Mouse (Mus musculus) cerebellum, postnatal 14 days (tissue): Measurements from ENCODE around the gene Eif2b2.

Source experiments
- DNase-seq, 2 experiments: peaks; one replicate each; pipeline ENCODE4 v3.0.0; 2021; ENCODE audit warnings: mixed read lengths in 2 of 2

Eif2b2 gene

DNA sequence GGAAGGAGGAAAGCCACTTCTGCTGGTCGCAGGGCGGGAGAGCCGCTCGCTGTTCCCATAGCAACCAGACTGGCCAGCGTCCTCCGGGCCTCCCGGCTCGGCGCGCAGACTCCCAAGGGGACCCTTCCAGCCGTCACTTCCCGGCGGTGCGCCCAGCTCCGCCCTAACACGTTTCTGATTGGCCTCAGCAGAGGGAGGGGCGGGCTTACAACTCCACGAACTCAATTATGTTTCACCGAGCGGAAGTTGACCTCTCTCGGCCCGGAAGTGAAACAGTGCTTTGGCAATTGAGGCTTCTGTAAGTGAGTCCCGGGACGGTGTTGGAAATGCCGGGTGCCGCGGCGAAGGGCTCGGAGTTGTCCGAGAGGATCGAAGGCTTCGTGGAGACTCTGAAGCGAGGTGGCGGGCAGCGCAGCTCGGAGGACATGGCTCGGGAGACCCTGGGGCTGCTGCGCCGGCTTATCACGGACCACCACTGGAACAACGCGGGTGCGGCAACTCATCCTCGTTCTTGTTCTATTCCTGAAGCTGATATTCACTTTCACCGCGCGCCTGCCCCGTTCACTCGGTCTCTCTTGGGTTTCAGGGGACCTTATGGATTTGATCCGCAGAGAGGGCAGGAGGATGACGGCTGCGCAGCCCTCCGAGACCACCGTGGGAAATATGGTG is at the start of gene Eif2b2:
Gene Eif2b2 (plus strand): TSS at position 246 of the 669 bp plus-strand sequence.
- peak; percentile 97 to 99 for DNase-seq

DNA sequence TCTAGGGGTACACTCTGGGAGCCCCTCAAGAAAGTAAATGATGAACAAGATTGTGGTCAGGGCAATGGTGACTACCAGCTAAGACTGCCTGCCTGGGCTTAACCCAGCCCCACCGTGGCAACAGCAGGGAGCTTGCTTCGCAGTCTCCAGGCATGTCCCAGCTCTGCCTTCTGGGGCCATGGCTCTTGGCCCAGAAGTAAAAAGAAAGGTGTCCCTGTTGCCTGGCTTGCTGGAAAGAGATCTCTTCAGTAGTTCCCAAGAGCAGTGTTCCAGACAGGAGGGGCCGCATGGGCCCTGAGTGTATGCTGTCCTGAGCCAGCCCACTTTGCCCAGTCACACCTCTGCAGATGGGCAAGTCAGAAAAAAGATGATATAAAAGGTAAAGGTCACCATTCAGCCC is 49.4 kb upstream of the Eif2b2 start:
- no peak for DNase-seq

DNA sequence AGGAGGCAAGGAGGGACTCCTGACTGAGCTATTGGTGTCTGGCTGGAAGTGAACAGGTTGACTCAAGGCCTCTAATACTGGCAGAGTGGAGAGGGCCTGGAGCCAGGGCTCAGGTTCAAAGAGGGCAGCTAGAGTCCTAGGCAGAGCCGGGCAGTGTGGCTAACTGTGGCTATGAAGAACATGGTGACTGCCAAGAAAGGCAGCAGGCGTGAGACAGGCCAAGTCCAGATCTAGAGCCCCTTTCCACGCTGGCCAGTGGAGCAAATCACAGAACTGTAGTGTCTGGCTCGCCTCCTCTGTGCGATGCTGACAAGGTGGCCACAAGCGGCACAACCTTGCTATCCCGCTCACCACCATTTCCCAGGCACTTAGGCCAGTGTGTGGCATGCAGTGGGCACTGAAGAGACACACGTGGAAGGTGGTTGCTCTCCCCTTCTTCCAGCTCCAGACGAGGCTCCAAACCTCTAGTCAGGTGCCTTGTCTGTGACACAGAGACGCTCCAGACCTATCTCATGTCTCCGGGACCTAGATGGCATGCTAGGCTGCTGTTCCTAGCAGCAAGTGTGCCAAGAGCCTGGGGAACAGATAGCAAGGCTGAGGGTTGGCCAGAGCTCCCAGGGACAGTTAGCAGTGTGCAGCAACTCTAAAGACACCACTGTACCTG is 48.9 kb upstream of the Eif2b2 start:
- DNase-seq = peak; percentile 66 to 76

DNA sequence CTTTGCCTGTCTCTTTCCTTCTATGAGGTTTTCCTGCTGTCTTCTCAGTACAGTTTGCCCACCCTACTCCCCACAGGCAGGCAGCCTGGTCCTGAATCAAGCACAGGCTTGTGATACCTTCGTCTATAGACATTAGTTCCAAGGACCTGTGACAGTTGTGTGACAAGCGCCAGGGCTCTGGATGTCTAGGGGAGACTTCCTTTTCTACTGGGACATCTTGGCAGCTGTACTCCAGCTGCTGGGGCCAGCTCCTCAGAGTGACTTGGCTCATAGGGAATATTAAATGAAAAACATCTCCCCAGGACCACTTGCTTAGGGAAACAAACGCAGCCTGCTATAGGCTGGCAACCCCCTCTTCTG is 48.4 kb upstream of the Eif2b2 start:
- DNase-seq = no peak

DNA sequence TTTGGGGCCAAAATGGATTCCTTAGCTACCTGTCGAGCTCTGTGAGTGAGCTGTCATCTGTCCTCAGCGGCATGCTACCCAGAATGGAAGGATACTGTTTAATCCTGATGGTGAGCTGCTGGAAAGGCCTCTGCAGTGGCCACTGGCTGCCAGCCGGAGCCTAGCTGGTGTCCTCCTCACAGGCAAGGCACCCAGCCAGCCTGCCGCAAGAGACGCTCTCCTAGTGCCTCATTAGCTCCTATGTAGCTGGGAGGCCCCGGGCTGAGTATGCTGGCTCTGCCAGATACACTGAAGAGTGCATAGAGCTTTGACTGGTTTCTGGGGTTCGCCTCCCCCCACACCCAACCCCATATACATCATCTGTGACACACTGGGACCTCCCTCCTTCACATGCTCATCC is 45.3 kb upstream of the Eif2b2 start:
- no peak for DNase-seq

DNA sequence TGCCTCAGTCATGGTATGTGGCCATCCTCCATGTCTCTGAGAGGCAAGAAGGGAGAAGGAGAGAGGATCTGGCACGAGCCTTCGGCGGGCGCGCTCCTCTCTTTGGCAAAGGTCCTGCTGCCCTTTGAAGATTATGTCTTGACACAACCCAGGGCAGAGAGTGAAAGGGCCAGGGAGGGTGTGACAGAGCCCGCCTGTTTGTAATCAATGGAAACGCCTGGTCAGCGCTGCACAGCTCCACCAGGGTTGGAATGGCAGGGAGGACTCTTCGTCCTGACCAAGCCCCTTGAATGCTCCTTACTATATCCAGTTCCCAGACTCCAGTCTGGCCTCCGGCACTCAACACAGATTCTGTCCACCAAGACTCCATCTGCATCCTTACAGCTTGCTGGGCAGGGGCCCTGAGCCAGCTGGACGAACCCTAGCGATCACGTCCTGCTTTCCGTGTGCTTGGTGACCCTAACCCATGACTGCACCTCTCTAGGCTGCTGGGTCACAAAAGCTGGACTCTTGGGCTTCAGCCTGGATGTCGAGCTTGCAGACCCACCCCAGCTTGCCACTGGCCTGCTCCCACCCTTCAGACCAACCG is 44.1 kb upstream of the Eif2b2 start:
- DNase-seq = peak; percentile 57 to 59

DNA sequence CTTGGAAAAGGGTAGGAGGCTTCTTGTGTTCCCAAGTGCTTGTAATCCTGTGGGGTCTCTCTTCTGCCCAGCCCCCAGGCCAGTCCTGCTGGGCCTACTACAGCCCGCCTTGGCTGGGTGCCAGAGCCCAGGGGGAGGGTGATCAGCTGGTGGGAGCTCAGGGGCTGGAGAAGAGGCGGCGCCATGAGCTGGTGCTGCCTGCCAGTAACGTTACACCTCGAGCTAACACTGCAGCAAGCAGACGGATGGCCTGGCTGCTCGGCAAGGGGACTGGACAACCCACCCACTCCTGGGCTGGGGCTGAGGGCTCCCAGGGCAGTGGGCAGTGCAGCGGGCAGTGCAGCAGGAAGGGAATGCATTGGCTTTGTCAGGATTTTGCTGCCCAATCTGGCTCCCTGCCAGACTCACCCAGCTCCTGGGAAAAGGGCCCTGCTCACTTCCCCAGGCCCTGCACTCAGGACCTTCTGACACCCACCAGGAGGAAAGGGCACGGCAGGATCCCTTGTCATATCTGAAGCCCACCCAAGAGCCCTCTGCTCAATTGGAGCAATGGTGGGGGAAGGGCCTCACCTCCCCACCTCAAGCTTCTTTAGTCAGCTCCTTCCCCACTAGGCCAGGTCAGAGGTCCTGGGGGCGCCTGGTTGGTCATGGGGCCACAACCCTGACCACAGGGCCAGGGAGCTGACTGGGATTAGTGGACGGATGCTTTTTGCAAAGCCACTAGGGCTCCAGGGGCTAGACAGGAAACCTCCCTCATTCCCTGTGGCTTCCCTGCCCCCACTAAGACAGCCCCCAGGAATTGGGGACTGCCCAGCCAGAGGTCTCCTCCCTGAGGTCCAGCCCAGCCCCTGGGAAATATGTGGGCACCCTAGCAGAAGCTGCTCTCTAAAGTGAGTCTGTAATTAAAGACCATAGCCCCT is 43.1 kb upstream of the Eif2b2 start:
- DNase-seq = peak; percentile 60 to 72

DNA sequence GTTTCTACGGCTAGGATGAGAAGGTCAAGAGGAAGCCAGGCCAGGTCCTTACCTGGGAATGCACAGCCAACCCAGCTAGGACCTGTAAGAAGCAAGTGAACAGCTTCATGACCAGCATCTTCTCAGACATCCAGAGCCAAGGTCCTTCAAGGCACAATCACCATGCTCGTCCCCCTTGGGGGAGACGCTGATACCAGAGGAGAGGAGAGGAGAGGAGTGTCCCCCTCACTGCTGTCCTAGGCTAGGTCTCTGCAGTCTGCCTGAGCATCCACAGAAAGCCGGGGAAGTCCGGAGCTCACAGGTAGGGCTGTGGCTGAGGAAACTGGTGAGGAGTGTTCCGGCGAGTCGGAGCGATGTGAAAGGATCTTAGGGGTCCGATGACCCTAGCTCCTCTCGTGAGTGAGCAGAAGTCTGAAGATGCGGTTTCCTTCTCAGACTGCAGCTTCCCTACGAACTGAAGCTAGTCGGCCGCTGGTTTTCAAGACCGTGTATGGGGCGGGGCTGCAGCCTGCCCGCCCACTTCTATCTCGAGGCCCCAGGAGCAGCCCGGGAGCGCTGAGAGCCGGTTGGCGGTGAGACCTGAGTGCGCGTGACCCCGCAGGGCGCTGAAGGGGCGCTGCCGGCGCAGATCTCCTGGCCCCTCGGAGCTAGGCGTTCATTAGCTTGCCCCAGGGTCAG is 42.3 kb upstream of the Eif2b2 start:
- DNase-seq = no peak

DNA sequence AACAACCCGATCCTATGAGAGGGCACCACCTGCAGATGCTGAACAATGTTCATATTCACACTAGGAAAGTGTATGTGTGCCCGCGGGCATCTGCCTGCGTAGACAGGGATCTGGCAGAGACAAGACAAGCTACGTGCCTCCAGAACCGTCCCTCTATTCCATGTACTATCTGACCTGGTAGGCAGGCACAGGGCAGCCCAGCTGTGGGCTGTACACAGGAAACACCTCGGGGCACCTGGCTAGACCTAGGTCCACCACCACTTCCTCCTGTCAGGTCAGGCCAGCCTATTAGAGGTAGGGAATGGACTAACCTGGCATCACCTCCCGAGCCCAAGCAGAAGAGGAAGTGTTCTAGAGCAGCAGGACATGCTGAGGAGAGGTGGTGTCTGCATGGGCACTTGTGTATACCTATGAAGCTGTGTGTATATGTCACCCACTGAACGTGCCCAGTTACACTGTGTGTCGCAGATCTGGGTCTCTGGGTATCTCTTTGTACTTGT is 41.5 kb upstream of the Eif2b2 start, which contains the start of gene Pgf:
Gene Pgf (minus strand): TSS at position 51 of the 500 bp plus-strand sequence.
- DNase-seq = no peak

DNA sequence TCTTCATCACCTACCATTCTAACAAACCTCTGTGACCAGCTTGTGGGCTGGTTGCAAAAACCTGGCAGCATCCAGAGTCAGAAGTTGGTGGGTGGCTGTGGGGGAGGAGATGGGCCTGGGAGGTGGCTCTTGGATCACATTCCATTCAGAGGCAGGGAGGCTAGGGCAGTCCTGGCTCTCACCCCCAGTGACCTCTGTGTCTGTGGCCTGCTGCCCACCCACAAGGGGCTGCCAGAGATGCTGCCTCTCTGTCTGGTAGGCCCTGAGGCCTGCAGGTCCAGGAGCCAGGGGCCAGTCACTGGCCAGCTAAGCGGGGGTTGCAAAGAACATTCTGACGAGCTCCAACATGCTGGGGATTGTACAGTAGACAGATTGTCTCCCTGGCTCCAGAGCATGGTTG is 41.0 kb upstream of the Eif2b2 start:
- no peak for DNase-seq

DNA sequence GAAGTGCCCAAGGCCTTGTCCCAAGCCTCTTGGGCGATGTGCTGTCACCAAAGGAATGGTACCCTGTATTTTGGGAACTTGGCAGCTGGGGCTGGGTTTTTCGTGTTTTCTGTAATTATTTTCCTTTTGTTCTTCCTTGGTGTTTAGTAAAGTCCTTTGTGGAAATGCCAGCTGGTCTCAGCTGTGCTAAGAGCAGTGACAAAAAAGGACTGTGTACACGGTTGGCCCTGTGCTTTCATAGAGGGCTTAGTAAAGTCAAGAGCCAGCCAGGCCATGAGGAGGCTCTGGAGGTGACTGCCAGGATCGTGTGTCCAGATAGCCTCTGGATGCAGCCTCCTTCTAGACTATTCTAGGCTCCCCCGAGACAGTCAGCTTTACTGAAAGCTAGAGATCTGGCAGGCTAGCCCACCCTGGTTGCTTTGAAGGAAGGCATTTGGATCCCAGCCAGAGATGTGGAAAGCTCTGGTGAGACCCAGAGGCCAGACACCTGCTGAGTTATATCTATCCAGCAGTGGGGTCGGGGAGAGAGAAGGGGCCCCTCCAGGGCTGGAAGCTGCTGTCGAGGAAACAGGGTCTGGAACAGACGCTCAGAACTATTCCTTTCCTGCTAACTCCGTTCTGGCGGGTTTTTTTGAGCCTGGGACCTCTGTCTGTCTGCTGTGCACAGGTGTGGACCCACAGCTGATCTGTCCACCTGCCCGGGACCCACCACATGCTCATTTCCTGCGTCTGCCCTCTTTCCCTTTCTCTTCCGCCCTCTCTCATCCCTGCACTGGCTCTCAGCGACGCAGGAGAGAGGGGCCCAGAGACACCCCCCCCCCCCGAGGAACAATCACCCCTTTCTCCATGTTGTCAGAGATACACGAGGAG is 37.6 kb upstream of the Eif2b2 start:
- DNase-seq = no peak

DNA sequence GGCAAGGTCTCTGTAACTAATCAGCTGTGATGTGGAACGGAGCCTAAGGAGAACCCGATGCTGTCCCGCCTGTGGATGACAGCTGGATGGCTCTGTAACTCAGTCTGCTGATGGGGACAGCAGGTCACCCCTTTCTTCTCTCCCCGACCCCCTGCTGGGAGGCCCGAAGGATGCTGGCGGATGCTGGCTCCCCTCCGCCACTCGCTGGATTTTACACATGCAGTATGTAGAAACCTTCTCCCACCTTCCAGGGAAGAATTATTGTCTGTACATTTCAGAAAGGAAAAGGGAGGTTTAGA is 37.0 kb upstream of the Eif2b2 start:
- DNase-seq = no peak

DNA sequence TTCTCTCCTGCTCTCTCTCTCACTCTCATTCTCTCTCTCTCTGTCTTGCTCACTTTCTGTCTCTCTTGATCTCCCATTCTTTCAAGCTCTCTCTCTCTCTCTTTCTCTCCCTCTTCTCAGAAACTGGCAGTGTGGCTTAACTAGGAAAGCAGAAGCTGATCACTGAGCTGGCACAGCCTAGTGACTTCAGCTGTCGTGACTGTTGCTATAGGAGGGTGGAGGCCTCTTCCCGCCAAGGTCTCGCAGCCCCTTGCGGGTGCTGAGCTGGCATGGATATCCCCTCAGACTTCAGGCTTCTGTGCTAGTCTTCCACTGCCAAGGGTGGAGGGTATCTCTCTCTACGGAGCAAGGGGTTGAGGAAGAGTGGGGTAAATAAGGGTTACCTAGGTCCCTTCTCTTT is 36.4 kb upstream of the Eif2b2 start:
- DNase-seq = no peak

DNA sequence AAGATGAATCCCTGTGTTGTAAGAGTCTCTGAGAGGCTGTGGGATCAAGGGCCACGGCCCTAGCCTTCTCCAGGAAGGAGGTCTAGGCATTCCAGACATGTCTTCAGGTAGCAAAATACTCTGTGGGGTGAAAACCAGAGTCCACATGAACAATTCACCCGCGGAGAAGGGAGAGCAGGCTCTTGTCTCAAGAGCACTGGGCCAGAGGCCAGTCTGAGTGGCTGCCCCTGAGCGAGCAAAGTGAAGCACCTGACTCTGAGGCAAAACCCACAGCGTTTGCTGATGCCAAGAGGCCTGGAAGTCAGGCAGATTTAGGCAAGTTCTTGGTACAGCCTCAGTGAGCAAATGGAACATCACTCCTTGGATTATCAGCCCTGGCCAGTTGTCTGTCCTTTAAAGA is 35.2 kb upstream of the Eif2b2 start:
- no peak for DNase-seq

DNA sequence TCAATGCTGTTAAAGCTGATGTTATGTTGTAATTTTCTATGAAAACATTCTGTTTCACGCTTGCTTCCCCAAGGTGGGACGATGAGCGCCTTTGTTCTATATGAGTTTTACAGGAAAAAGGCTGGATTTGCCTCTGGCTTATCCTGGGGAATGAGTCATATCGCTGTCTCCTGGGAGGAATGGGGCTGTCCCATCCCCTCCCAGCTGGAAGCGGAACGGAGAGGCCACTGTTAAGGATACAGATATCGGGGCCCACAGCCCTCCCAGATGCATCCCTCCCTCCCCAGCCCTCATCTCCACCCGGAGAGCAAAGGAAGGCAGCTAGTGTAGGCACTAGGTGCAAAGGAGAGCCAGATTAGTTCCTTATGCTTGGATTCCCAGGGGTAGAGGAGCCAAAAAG is 33.5 kb upstream of the Eif2b2 start:
- DNase-seq = no peak

DNA sequence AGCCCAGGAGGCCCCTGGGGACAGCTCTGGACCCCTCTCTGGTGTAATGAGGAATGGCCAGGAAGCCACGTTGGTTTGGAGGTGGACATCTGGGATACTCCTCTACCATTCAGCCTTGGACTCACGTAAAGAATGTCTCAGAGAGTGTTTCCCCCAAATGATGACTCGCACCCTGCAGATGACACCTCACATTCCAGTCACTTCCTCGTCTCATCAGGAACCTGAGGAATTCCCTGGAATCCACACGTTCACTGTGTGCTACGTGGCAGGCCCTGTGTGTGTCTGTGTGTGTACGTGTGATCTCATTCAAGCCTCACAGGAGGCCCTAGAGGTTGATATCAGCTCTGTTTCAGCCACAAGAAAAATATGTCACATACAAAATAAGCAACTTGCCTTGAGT is 32.9 kb upstream of the Eif2b2 start:
- no peak for DNase-seq

DNA sequence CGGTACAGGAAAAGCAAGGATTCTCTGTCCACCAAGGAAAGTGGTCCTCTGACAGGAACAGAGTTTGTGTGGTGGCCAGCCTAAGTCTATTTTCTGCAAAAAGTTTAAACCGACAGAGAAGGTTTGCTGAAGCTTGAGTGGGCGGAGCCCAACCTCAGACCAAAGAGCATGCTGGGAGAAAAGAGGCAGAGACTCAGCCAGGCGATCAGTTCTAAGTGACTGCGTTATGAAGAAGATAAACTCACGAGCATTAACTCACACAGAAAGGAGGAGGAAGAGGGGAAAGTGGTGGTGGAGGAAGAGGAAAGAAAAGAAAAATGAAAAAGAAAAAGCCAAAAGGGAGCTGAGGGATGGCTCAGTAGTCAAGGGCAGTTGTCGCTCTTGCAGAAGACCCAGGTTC is 29.0 kb upstream of the Eif2b2 start:
- DNase-seq = no peak

DNA sequence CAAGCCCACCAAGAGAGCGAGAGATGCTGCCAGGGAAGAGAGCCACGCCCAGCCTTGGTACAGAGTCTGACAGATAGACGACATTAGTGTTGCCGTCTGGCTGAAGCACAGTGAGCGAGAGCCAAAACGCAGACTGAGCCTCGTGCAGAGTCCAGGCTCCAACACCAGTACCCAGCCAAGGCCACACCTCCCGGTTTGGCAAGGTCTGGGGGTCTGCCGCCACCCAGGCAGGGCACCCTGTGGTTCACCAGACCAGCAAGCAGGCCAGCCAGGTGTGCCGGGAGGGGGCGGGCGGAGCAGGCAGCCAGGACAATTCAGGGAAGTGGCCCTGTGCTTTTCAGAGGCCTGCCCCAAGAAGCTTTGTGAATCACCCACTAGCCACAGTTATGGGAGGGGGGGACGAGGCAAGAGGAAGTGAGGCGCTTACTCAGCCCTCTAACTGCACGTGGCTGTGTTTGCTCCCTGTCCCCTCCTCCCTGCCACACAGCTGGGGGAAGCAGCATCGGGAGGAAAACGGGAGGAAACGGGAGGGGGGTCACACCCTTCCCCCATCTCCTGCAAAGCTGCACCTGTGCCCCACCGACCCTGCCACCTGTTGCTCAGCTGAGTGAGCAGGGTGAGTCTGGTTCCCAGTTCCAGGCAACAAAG is 26.7 kb upstream of the Eif2b2 start:
- DNase-seq = peak; percentile 52 to 56

DNA sequence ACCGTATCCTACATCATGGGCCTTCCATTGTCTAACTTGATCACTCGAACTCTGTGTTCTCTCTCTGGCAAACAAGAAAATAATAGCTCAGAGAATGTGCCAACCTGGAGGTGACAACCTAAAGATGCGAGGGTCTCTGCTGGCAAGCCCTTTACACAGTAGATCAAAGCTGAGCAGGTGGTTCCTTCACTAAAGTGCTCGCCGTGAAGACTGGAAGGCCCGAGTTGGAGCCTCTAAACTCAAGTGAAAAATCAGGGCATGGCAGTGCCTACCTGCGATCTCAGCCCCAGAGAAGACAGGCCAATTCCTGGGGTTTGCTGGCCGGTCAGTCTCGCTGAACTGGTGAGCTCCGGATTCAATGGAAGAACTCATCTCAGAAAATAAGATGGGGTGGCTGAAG is 26.1 kb upstream of the Eif2b2 start:
- DNase-seq = no peak

DNA sequence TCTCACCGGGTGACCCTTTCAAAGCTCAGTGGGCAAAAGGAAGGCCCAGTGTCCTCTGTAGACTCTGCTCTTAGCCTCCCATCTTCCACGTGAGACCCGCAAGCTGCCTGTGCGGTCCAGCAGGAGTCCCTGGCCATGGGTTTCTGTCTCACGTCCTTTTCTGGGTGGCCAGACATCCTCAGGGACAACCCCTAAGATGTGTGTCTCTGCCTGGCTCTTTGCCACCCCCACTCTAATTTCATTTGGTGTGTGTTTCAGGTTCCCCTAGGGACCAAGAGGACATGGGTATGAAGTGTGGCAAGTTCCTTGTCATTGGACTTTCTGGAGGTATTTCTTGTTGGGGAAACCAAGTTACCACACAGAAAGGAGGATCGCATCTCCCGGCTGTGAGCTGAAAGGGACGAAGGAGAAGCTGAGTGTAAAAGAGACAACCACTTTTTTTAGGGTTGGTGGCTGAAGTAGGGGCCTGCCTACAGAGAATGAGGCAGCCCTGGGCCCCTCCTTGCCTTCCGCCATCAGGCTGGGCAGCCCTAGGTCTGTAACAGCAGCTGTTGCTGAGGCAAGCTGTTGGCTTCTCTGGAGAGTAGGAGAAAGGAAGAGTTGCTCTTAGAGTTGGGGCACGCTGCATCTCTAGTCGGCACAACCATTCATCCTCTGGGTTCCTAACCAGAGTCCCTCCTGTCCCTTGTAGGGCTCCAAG is 25.2 kb upstream of the Eif2b2 start:
- DNase-seq = no peak

DNA sequence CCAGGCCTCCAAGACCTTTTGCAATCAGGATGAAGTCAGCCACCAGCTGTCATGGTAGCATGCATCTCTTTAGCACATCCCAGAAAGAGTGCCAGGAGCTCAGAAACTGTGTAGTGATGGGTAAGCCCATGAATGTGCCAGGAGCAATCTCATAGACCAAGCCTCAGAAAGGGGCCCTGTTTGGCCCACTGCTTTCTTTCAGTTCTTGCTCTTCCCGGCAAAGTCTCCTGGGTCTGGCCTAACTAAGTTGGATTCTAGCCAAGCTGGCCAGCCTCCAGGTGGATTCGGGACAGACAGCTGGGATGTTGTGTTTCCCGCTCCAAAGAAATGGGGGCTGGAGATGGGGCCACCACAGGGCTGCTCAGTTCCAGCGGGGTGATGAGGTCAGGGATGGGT is 24.7 kb upstream of the Eif2b2 start:
- peak; percentile 65 to 87 for DNase-seq
